Mouse (Mus musculus): ENCODE measurements around the gene Elk3.

DNA sequence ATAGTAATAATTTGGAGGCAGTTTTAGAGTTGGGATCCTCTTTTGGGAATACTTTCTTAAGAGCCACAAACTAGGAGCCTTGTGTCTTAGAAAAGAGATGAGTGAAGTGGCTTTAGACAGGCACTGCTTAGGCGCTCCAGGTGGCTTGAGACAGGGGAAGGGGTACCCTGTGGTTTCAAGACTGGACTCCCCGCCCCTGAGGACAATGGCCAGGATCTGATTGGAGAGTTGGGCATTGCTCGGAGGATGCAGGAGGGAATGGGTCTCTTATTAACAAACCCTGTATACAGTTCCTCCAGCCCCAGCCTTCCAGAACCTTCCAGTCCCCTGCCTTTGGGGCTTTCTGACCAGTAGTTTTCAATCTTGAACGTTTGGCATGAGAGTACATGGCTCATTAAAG lies 641 bp upstream of the Elk3 start:
- no peak for TF ChIP-seq CTCF (IDR thresholded peaks at IDR 0.05; ENCODE audit: low read depth, low read length)
- no peak for TF ChIP-seq POLR2A (IDR thresholded peaks at IDR 0.05; ENCODE audit: borderline replicate concordance, low read depth, low read length)
